Mouse (Mus musculus) yolk sac, embryonic 10.5 days (tissue): ENCODE measurements around the gene Cep41.

Experiments used
- DNase-seq: peaks from one replicate; pipeline ENCODE4 v3.0.0-alpha.2; 2017; ENCODE audit warnings: low spot score

Gene Cep41

DNA sequence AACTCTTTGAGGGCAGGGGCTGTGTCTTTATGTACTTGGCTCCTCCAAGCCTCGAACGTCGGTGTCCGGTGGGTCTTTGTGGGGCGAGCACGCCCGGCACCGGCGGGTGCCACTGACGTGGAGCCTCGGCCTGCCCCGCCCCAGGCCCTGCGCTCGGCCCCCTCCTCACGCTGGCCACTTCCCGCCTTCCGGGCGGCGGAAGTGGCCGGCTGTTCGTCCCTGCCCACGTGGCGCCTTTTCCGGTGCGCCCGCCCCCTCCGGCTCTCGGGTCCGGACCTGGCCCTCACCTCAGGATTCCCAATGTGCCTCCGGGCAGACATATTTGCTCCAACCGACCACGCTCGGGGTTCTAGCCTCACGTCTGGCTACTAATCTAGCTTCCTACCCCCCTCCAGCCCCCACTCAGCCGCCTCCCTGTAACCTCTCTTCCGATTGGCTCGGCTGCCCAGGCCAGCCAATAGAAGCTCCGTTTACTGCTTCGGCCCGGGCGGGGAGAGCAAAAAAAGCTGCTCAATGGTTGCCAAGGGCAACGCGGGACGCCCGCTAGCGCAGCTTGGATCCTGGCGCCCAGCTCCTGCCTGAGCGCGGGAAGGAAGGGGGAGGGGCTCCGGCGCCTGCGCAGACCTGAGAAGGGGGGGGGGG lies at the start of gene Cep41:
Gene Cep41, minus strand, starts transcription at position 400 of the 642 bp plus-strand sequence.
- peak; percentile 97 for DNase-seq

DNA sequence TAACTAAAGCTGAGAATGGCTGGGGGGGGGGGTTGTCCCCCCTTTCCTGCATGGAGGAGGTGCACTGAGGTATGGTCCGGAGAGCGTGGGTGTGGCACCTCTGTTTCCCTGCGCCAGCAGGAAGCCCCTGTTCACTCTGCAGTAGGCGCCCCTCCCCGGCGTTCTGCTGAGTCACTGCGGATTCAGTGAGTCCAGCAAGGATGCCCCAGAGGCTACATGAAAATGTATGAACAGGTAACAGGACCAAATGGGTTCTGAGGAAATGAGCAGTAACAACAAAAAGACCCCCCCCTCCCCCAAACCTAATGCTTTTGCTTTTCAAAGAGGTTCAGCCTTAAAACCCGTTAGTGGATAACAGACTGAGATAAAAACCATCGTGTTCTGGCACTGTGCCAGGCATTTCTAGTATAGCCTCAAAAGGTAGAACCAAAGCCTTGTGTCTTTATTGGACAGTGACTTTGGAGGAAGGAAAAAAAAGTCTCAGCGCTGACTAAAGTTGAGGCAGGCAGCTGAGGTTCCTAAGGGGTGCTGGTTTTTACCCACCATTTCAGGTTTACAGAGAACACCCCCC lies 45.7 kb upstream of the Cep41 start:
- no peak for DNase-seq

DNA sequence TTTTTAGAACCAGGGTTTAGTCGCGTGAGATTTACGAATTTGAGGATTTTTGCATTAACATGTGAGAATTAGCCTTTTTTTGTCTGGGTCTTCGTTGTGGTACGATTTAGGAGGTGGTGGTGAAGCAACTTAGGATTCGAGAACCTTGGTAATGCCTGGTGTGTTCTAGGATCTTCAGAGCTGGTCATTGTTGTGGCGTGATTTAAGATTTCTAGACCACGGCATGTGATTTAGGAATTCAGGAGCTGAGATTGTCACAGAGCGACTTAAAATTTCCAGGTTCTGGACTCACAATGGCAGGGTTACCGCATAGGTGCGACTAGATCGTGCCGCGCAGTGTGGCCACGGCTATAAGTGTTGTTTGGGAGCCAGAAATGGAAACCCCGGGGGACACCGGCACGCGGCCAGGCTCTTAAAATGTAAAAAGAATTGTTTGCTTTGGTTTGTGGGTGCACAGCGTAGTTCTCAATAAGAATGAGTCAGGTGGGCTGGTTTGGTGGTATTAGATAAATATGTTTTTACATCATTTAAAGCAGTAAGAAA lies 45.0 kb upstream of the Cep41 start:
- DNase-seq: no peak

DNA sequence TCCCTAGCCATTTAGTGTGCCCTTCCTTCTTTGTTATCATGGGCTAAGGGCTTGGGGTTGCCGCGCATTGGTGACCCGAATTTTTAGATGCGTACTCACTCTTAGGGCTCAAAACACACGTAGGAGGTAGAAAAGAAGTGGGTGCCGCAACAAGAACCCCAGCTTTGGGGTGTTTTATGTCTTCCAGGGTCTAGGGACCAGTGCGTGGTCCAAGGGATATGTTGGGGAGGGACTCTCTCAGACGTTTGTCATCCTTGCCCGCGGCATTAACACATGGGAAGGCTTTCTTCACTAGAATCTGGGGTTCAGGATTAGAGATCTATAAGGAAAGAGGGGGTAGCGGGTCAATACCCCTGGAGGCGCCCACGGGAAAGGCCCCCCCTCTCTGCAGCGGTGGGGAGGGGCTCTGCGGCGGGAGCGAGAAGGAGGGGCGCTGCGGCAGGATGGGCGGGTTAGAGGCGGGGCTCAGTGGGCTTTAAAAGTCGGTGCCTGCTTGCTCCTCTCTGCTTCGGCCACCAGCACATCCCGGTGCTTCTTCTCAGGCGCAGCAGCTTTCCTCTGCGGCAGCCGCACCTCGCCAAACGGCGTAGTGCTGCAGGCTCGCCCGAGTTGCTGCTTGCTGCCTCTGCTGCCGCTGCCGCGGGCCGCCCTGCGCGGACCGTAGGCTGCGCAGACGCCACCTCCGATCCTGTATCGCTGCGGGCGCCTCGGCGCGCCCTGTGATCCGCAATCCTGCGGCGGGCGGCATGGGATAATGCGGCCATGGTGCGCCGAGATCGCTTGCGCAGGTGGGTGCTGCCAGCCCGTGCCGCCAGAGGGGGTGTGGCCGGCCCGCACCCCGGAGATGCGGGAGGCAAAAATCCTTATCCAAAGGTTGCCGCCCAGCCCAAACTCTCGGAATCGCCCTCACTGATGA lies 44.3 kb upstream of the Cep41 start:
- DNase-seq: peak; percentile 75

DNA sequence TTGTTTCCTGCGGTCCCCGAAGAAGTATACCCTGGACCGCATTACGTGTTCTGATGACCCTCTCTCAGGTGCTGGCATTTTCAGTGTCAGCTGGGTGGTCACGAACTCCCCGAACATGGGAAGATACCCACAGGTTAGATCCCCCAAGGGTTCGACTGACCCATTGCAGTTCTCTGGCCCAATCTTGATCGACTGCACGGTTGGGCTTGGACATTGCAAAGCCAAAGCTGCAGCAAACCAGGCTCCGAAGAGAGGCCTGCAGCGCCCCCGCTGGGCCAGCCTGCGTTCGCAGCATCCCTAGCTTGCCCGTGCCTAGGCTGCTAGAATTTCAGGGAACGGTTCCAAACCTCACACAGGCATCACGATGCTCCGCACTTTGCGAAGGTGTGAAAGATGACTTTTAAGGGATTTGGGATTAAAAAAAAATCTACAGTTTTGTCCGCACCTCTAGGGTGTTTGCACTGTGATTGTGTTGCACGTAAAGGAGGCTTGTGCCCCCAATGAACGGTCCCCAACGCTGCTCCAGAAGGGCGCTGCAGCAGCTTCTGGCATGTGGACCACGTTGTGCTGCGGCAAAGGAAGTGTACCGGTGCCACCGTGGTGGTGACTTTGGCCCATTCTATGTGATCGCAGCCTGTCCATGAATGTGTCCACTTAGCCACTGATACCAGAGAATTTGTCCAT lies 43.5 kb upstream of the Cep41 start:
- DNase-seq: peak; percentile 73

DNA sequence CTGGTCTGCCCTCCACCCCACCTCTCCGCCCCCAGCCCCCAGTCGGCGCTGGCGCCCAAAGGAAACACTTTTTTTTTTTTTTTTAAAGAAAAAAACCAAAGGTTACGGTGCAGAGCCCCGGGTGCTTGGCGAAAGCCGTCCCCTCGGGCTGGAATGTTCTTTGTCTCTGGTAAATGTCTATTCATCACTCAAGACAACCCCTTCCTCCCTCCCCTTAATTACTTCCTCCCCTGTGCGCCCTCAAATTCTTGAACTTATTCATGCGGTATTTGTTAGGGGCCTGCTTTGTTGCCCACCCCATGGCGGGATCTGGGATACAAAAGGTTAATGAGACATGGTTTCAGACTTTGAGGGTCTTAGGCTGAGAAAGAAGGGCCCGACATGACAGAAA lies 42.8 kb upstream of the Cep41 start:
- no peak for DNase-seq

DNA sequence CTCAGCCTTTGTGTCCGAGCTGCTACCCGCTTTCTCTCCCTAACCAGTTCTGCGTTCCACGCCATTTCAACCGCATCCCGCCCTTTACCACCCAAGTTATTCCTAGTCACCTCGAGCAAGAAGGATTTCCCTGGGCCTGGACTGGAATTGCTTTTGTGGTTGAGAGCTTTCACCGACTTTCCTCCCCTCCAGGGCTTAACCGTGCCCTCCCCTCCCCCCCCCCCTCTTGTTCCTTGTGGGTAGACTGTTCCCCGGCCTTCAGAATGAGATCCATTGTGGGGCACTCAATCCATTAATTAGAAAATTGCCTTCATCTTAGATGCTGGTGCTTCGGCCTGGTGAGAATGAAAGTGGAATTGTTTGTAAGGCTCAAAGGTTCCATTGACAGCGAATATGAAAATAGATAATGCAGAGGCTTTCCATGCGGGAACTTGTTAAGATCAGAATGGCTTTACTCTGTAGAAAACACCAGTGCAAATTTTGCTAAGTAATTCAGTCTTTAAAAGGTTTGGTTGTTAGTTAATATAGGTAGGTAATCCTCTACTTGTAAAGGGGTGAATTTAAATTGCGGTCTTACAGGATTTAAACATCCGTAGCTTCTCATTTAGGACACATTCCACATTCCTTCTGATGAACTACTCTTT lies 42.3 kb upstream of the Cep41 start:
- no peak for DNase-seq

DNA sequence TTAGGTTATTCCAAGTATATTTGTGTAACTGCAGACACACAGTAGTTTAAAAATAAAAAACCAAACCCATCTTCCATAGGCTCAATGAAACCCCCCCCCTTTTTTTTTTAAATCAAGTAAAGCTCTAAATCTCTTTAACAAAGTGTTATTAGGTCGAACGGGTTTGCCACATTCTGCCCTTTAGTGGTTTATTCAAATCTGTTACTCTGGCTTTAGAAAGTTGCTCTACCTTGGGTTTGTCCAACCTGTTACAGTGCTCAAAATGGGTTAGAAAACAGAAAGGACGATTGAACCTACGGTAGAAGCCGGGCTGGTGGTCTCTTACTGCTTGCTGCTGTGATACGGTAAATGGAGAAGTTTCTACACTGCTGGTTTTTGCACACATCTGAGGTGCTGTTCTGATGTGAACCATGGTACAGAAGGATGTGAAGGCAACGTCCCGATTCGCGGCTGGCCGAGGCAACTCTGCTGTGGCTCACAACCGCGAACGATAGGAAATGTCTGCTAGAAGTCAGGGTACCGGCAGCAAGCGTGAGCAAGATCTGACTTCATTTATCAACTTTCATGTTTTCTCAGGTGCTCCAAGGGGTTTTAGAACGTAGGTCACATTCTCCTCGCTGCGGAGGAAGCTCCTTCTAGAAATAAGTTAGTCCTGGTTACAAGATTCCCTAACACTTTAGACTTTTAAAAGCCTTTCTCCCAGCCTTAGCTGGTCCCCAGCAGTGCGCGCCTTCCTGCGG lies 41.6 kb upstream of the Cep41 start:
- DNase-seq: no peak

DNA sequence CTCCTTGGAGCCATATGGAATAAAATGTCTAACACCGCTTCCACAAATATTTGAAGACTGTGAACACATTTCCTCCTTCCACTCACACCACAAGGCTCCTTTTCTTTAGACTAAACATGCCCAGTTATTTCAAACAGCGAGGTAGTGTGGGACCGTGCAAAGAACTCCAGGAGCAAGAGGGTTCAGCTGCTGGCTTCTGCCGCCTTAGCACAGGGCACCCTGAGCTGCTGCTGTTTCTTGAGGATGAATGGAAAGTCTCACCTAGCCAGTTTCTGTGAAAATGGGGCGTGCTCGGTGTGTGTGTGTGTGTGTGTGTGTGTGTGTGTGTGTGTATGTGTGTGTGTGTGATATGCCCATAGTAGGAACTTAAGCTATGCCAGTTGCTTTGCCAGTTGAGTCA lies 40.9 kb upstream of the Cep41 start:
- no peak for DNase-seq

DNA sequence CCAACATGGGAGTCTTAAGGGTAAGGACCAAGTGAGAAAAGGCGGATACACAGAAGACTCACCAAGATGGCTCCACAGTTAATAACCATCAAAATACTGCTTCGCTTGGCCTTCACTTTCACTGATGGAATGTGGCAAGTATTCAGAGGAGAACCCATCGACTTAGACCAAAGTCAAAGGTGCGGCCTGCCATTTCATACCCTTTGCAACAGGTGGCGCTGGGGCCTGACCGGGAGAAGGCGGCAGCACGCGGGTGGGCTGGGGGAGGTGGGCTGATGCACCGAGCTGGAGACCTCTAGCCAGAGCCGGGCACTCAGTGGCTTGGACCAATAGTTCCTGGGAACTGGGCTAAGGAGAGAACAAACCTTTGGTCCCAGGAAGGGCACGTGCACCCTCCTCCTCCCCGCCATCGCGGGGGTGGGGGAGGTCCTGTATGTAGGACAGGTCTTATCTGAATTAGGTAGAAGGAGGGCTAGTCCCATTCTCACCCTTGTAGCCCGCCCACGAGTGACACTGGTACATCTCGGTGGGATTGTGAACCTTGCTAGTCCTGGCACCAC lies 39.1 kb upstream of the Cep41 start:
- no peak for DNase-seq

DNA sequence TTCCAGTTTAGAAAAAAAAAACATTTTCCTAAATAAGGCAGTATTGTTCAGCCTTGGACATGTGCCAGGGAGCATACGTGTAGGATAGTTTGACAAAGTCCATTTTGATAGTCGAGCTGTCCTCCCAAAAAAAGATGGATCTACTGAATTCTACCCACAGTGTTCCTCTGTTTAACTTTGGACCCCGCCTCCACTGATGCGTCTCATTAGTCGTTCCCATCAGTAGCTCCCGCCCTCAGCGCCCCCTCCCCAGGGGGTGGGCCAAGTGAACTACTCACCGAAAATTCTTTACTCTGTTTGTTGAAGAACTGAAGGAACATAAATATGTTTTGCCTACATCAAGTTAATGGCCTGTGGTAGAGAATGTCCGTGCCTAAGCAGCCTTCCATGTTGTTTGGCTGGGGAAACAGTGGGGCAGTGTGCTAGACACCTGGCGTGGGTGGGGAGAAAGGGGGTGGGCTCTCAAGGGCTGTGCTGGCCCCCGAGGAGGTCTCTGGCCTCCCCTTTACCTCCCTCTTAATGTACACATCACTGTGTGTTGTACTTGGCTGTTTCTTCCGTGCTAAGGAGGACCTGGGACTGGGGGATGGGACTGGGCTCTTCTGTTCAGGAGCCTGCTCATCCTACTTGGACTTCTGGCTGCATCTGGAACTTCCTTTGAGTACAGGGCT lies 36.9 kb upstream of the Cep41 start:
- DNase-seq: no peak

DNA sequence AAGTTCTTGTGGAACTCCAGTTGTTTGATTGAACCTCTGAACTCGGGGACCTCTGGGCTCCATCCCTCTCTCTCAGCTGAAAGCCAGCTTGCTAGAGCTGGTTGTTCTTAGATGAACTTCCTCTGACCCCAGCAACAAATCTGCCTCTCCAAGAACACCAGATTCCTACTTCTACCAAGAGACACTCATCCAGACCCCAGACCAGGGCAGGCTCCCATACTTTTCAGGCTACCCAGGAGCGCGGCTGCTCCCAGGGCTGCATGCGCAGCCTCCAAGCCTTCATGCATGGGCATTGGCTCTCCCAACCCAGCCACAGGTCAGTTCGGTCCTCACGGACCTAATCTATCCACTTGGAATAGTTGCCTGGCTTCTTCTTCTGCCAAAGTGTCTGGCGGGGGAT lies 29.8 kb upstream of the Cep41 start, which contains the start of gene Mest:
Gene Mest, plus strand, starts transcription at position 217 of the 400 bp plus-strand sequence.
- DNase-seq: no peak

DNA sequence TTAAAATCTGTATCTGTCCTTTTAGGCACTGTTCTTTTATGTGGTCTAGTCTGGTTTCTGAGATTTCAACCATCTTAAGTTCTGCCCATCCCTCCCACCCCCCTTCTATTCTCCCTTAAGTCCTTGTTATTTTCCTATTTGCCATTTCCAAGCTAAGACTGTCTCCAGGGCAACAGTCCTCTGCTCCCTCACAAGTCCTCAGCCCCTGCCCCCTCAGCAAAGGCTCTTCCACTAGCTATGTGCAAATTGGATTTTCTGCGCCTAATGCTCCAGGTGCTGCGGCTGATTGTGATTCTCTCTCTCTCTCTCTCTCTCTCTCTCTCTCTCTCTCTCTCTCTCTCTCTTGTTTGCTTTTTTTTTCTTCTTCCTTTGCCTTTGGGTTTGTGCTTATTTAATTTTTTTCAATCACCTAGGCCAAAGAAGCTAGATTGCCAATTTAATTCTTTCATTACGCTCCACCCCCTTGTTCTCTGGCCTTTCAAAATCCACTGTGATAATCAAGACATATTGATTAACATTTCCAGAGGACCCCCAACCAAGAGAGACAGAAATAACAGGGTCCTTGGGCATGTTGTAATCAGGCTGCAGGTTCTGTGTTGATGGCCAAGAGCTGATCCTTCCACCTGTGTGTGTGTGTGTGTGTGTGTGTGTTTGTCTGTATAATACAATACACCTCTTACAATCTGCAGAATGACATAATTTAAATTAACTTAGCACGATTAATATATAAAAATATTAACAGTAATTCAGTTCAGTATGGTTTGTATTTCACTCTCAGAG lies 29.0 kb upstream of the Cep41 start:
- DNase-seq: no peak

DNA sequence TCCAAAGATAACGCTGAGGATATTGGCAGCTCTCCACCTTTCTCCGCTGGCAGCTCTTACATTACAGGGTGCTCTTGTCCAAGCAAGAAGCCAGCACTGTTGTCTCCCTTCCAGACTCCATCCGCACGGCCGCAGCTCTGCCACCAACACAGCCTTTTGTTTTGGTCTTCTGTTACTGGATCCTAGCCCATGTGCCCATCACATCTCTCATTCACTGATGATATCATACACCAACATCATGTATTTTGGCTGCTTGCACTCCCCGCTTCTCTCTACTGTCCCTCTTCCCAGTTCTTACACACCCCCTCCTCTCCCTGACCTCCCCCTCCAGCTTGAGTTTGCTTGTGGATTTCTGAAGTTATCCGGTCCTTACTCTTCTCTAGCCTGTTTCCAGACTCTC lies 23.2 kb upstream of the Cep41 start:
- no peak for DNase-seq

DNA sequence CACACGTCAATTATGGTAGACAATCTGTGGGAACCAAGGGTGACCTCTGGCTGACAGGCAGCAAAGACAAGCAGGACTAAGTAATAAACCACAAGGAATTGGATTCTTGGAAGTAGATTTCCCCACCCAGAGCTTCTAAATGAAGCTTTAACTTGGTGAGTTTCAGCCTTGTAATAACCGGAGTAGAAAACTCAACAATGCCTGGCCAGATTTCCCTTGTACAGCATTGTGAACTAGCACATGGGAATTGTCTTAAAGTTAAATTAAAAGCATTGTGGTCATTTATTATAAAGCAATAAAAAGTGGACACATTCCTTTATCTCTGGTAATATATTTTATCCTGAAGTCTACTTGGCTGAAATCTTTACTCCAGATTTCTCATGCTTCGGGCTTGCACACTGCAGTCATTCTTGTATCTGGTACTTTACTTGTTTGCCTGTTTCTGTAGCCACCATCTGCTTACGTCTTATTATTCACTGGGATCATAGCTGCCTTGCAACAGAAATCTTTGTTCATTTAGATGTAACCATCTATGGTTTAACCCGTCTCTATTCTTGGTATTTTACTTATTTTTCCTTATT lies 21.4 kb upstream of the Cep41 start:
- DNase-seq: no peak

DNA sequence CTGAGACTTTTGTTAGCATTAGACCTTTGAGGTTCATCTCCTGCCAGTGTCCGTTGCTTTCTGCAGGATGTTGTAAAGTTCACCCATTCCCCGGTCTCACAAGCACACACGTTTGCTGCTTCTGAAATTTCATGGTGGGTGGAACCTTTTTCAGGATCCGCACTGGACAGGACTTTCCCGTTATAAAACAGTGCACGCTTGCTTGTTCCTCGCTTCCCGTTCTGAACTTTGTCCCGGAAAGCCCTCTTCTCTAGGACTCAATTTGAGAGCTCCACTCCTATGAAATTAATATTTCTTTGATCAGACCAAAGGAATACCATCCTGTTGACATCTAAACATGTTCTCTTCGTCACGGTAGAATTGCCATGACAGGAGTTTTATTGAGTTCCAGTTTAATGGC lies 20.3 kb upstream of the Cep41 start:
- DNase-seq: no peak

DNA sequence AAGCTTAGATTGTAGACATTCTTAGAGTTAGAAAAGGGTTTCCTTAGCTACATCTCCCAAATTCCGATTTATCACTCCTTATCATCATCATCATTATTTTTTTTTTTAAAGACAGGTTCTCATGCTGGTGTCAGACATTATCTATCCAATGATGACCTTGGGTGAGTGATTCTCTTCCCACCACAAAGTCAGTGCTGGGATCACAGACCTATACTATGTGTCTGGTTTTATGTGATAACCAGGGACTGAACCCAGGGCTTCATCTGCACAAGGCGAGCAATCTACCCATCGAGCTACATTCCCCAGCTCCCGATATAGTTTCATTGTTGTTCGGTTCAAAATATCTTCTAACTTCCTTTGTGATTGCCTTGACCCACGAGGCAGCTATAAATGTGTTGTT lies 19.9 kb upstream of the Cep41 start:
- DNase-seq: no peak

DNA sequence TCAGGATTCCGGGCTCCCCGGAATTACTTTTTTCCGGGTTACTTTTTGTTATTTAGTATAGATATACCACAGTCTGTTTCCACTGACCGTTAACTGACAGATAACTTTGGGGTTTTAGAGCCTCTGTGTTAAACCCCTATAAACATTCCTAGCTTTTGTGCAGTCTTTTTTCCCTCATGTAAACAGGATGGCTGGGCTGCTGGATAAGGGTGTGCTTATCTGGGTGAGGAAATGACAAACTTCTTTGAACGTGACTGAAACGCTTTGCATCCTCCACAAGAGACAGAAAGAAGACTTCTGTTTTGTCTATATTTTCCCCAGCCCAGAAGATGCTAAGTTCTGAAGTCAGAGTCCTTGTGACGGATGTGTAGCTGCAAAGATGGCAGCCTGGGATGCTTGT lies 18.9 kb upstream of the Cep41 start:
- no peak for DNase-seq

DNA sequence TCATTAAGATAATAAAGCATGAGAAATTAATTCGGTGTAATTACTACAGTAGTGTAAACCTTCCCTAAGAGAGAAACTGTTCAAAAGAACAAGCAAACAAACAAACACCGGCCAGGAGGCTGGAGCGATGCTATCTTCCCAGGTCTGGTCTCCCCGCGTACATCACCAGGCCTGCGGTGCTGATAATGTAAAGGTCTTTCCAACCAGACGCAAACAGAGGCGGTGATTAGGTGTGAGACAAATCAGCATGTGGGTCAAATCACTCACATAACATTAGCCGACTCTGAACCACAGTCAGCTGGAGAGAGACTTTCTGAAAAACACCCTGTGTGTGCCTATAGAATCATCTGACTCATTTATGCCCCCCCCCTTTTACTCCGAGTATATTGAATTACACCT lies 17.8 kb upstream of the Cep41 start:
- no peak for DNase-seq
